Mouse (Mus musculus) hindbrain, embryonic 12.5 days (tissue): Measurements from ENCODE around the gene Dtx1. TPM values are rescaled to one million over a fixed set of nuclear protein-coding genes. Genes with fewer than 3 reads are reported as not detected.

Source experiments
- ATAC-seq: fragments of 200-750 bp; cut with Nextera tagmentation; 2 replicates; pipeline ENCODE4 v1.8.0; 2017; ENCODE audit warnings: moderate TSS enrichment; ENCODE audit not compliant: low FRiP score
- H3K27ac ChIP-seq: fragments of 300-500 bp; sonication (generic); 2 replicates; pipeline ENCODE4 v1.5.1; 2016; ENCODE audit warnings: mild to moderate bottlenecking
- H3K27me3 ChIP-seq: fragments of 300-500 bp; sonication (generic); 2 replicates; pipeline ENCODE4 v1.6.1; 2016; ENCODE audit warnings: mild to moderate bottlenecking
- H3K36me3 ChIP-seq: fragments of 300-500 bp; sonication (generic); 2 replicates; pipeline ENCODE4 v1.6.1; 2016; ENCODE audit warnings: mild to moderate bottlenecking
- H3K4me1 ChIP-seq: fragments of 300-500 bp; sonication (generic); 2 replicates; pipeline ENCODE4 v1.6.1; 2016
- H3K4me2 ChIP-seq: fragments of 300-500 bp; sonication (generic); replicated peaks from 2 replicates; pipeline ENCODE4 v1.6.1; 2016; ENCODE audit warnings: mild to moderate bottlenecking
- H3K4me3 ChIP-seq: fragments of 300-500 bp; sonication (generic); 2 replicates; pipeline ENCODE4 v1.5.1; 2016; ENCODE audit warnings: mild to moderate bottlenecking
- H3K9ac ChIP-seq: fragments of 300-500 bp; sonication (generic); 2 replicates; pipeline ENCODE4 v1.6.1; 2016; ENCODE audit warnings: mild to moderate bottlenecking, moderate library complexity
- H3K9me3 ChIP-seq: fragments of 300-500 bp; sonication (generic); replicated peaks from 2 replicates; pipeline ENCODE4 v1.6.1; 2016; ENCODE audit warnings: mild to moderate bottlenecking
- WGBS: fragments of 180-500 bp; shearing (Covaris S2); methylation state at CpG from one replicate; pipeline ENCODE4 v1.1.7; 2016; 5-methylcytosine and 5-hydroxymethylcytosine counted together
- polyA plus RNA-seq: library from polyadenylated mRNA; unstranded; fragments of >200 nt; fragmentation: Nextera tagmentation; extraction: Ambion mirVana; gene quantifications from 2 replicates; pipeline ENCODE4 v1.2.1, GENCODE M21; 2016

The Dtx1 gene
- polyA plus RNA-seq, 1 experiment from 2014 or later: 23.0 TPM

DNA sequence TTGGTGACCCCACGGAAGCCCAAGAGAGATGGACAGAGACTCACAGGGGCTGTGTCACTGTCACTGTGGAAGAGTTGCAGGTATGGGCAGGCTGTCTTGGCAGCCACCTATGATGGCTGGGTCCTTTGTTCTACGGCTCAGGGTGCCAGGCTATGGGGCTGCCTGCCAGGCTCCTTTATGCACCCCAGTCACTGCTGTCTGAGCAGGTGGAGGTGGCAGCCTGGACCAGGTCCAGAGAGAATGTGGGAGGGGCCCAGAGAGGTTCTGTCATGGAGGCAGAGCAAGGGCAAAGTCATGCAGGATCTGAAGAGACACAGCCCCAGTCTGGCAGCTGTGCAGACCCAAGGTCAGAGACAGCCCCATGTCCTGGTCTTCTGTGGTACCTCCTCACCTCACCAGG lies 8.8 kb downstream of the Dtx1 start:
- ATAC-seq: no peak
- 90% methylated on average over 2 of the region's 2 CpGs for WGBS
- no peaks in the 10 kb centered on the region for H3K36me3 ChIP-seq
- peaks cover 50% of the 10 kb centered on the region for H3K27me3 ChIP-seq
- no peak overlapping the region for H3K4me3 ChIP-seq
- peaks cover 50% of the 10 kb centered on the region for H3K4me1 ChIP-seq
- H3K9ac ChIP-seq: no peak overlapping the region
- H3K27ac ChIP-seq: no peak overlapping the region
- H3K4me2 ChIP-seq: no peak overlapping the region
- no peaks in the 10 kb centered on the region for H3K9me3 ChIP-seq

DNA sequence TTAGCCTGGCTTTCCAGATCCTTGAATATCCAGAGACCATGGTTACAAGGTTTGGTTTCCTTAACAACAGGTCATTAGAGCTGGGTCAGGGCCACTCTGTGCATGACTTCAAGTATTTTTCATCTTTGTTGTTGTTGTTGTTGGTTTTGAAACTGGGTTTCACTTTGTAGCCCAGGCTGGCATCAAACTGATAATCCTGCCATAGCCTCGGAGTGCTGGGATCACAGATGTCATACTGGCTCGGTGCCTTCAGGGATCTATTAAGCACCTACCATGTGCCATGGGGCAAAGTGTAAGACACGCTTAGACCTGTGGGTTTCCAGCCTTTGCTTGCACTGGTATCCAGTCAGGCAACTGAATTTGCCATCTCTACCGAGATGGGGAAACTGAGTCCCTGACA lies 9.3 kb downstream of the Dtx1 start:
- Histone ChIP-seq H3K36me3 (no peaks in the 10 kb centered on the region), H3K9ac (no peak overlapping the region), H3K27me3 (peaks cover 51% of the 10 kb centered on the region), H3K9me3 (no peaks in the 10 kb centered on the region), H3K4me2 (no peak overlapping the region), H3K4me1 (peaks cover 50% of the 10 kb centered on the region), H3K27ac (no peak overlapping the region), H3K4me3 (no peak overlapping the region)
- no peak for ATAC-seq
- WGBS: 82% methylated on average over 4 of the region's 4 CpGs

DNA sequence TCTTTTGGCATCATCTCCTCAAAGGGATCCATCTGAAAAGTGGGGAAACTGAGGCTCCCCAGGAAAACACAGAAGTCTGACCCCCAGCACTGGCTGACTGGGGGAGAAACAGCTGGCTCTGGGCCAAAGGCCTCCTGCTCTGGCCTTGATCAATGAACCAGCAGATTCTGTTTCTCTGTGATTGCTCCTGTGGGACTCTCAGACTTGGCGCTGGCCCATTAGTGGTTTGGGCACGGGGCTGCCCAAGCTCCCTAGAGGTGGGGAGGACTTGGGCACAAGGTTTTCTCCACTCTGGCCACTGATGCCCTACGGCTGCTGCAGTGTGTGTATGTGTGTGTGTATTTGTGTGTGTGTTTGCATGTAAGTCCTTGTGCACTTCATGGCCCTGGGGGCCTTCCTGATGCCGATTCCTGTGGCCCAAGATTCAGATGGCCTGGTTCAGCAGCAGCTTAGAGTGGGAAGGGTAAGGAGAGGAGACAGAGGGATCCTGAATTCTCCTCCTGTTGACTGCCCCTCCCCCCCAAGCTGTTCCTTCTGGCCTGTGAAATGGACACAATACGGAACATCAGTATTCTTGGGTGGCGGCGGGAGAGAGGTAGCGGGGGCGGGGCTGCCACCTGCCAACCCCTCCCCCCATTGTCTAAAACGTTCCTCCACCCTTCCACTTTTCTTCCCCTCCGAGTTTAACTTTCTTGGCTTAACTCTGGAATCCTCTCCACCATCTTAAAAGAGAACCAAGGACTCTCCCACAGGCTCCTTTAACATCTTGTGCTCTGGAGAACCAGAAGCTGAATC lies 10.5 kb downstream of the Dtx1 start:
- H3K27ac ChIP-seq: no peak overlapping the region
- peaks cover 46% of the 10 kb centered on the region for H3K4me1 ChIP-seq
- no peaks in the 10 kb centered on the region for H3K9me3 ChIP-seq
- H3K4me2 ChIP-seq: no peak overlapping the region
- H3K27me3 ChIP-seq: peaks cover 60% of the 10 kb centered on the region
- no peak for ATAC-seq
- H3K9ac ChIP-seq: no peak overlapping the region
- no peak overlapping the region for H3K4me3 ChIP-seq
- 50% methylated on average over 11 of the region's 11 CpGs for WGBS
- H3K36me3 ChIP-seq: no peaks in the 10 kb centered on the region

DNA sequence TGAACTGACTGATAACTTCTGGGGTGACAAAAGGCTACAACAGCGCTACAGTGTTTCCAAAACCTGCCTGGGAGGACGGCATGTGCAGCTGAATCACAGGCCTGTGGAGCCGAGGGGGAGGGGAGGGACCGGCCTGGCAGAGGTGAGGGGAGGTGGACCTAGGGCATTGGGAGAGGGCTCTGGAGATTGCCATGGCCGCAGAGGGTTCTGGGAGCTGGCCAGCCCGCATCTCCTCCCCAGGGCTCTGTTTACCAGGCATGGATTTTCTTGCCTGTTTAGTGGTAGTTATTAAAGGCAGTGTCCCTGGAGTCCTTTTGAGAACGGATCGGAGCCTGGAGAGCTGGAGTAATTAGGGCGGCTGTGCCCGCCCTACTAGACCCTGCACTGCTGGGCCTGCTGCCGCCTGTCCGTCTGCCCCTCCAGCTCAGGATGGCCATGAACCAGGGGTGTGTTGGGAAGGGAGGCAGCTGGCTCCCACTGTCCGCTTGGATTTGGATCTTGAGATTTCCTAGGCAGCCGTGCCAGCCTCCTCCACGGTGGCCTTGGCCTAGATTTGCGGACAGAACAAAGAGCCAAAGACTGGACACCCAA lies 12.8 kb downstream of the Dtx1 start:
- no peaks in the 10 kb centered on the region for H3K9me3 ChIP-seq
- H3K36me3 ChIP-seq: peaks cover 4% of the 10 kb centered on the region; the same call in 1 of the 2 replicates
- H3K27me3 ChIP-seq: peaks cover 66% of the 10 kb centered on the region
- H3K4me2 ChIP-seq: no peak overlapping the region
- ATAC-seq: no peak
- 0 out of 2 replicates have a peak overlapping the region, but pooled peaks have one; percentile 5 for H3K9ac ChIP-seq
- H3K4me3 ChIP-seq: no peak overlapping the region
- peaks cover 49% of the 10 kb centered on the region for H3K4me1 ChIP-seq
- peak overlapping the region; percentile 25 for H3K27ac ChIP-seq
- WGBS: 40% methylated on average over 16 of the region's 16 CpGs

DNA sequence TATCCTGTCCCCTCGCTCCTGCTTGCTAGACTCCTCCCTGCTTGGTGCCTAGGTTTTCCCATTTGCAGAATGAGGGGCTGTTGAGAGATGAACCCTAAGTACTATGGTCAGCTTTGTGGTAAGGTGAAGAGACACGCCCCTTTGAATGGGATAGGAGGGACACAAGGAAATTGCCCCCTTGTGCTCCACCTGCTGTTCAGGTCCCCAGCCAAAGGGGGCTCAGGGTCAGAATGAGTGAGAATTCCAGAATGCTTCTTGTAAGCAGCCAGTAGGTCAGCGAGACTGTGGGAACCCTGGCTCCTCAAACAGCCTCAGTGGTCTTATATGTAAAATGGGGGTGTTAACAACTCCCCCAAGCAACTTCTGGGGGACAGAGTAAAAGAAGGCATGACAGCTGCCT lies 13.5 kb downstream of the Dtx1 start:
- H3K9me3 ChIP-seq: no peaks in the 10 kb centered on the region
- H3K4me1 ChIP-seq: peaks cover 49% of the 10 kb centered on the region
- 0 out of 2 replicates have a peak overlapping the region, but pooled peaks have one; percentile 5 for H3K9ac ChIP-seq
- no peak for ATAC-seq
- H3K4me3 ChIP-seq: no peak overlapping the region
- peaks cover 67% of the 10 kb centered on the region for H3K27me3 ChIP-seq
- no peak overlapping the region for H3K27ac ChIP-seq
- H3K4me2 ChIP-seq: no peak overlapping the region
- WGBS: 66% methylated on average over 3 of the region's 3 CpGs
- H3K36me3 ChIP-seq: peaks cover 9% of the 10 kb centered on the region; the same call in 1 of the 2 replicates

DNA sequence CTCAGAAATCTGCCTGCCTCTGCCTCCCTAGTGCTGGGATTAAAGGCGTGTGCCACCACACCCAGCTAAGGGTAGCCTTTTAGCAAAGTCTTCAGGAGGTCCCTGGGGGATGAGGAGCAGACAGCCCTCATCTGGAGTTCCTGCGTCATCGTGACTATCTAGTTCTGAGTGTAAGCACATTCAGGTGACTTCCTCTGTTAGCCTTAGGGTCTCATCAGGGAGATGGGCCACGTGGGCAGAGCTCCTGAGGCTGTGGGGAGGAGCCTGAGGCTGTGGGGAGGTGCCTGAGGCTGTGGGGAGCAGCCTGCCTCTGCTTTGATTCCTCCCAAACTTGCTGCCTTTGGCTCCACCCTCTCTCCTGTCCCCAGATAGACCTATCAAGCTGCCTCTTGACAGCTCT lies 14.9 kb downstream of the Dtx1 start:
- Histone ChIP-seq H3K9ac (no peak overlapping the region), H3K9me3 (no peaks in the 10 kb centered on the region), H3K27me3 (peaks cover 75% of the 10 kb centered on the region), H3K4me2 (no peak overlapping the region), H3K4me3 (no peak overlapping the region), H3K36me3 (peaks cover 9% of the 10 kb centered on the region; the same call in 1 of the 2 replicates), H3K27ac (no peak overlapping the region), H3K4me1 (peaks cover 49% of the 10 kb centered on the region)
- ATAC-seq: no peak
- 55% methylated on average over 4 of the region's 4 CpGs for WGBS

DNA sequence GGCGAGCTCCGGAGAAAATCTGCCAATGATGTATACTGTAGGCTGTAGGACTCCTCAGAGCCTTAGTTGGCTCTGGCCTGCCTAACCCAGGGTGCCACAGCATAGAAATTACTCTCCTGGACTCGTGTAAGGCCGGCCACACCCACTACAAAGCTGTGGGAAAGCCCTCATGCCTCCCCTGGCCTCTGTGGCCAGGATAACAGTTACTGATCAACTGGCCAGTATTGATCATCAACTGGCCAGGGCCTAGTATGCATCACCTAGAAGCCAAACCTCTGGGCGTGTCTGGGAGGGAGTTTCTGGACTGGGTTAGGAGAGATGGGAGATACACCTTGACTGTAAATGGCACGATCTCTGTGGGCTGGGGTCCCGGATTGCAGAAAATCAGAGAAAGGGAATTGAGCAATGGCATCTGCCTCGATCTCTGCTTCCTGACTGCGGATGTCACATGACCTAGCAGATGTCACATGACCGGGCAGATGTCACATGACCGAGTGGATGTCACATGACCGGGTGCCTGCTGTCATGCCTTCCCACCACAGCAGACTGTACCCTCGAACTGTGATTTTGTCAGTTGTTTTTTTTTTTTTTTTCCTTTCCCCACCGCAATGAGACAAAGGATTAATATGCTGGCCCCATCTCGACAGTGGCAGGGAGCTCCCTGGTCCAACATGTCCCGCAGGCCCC lies 15.5 kb downstream of the Dtx1 start:
- peaks cover 9% of the 10 kb centered on the region; the same call in 1 of the 2 replicates for H3K36me3 ChIP-seq
- no peak overlapping the region for H3K27ac ChIP-seq
- peaks cover 78% of the 10 kb centered on the region for H3K27me3 ChIP-seq
- H3K9me3 ChIP-seq: no peaks in the 10 kb centered on the region
- no peak overlapping the region for H3K9ac ChIP-seq
- no peak overlapping the region for H3K4me2 ChIP-seq
- peaks cover 48% of the 10 kb centered on the region for H3K4me1 ChIP-seq
- ATAC-seq: no peak
- 75% methylated on average over 16 of the region's 16 CpGs for WGBS
- no peak overlapping the region for H3K4me3 ChIP-seq

DNA sequence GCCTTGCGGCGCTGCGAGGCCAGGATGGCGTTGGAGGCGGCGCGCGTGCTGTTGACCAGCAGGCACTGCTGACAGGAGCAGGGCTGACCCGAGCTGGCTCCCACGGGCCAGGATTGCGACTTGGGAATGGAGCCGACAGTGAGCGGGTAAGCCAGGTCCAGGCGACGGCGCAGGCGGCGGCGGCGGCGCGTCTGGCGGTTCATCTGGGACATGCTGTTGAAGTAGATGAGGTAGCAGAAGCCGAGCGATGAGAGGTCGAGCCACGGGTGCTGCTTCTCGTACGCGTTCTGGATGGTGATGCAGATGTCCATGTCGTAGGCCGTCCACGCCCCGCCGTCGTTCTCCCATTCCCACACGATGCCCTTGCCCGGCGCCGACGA lies 17.0 kb downstream of the Dtx1 start:
- peaks cover 42% of the 10 kb centered on the region for H3K4me1 ChIP-seq
- peak overlapping the region; percentile 32 for H3K4me2 ChIP-seq
- no peak for ATAC-seq
- no peaks in the 10 kb centered on the region for H3K9me3 ChIP-seq
- peaks cover 75% of the 10 kb centered on the region for H3K27me3 ChIP-seq
- peaks cover 9% of the 10 kb centered on the region for H3K36me3 ChIP-seq
- whole genome bisulfite sequencing: 2% methylated on average over 37 of the region's 41 CpGs
- peak overlapping the region; percentile 16 for H3K4me3 ChIP-seq
- H3K27ac ChIP-seq: no peak overlapping the region
- H3K9ac ChIP-seq: peak overlapping the region; percentile 1; the same call in 1 of the 2 replicates

DNA sequence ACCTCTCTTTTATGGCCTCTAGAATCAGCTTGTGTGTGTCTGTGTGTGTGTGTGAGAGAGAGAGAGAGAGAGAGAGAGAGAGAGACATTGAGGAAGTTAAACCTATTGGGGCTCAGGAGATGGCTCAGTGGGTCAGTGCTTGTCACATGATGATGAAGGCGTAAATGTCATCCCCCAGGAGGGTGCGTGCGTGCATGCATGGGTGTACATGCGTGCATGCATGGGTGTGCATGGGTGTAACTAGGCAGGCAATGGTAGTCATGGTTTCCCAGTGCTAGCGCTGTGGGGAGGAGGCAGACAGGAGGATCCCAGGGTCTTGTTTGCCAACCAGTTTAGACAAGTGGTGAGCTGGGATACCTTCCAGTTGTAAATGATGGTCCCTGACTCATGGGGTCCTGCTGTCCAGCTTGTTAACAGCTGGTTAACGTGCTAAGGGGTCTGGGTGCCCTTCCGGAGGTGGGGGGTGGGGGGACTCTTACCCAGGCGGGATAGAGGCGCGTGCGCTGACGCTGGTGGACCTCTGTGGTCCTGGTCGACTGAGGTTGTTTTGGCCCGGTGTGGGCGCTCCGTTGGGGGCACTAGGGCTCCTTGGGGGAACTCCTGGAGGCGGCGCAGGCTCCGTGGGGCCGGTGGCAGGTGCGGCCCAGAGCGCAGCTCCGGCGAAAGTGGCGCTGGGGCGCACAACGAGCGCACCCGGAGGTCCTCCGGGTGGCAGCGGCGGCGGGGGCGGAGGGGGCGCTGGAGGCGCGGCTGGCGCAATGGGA lies 17.6 kb downstream of the Dtx1 start:
- Histone ChIP-seq H3K9me3 (no peaks in the 10 kb centered on the region), H3K4me1 (peaks cover 37% of the 10 kb centered on the region), H3K36me3 (peaks cover 9% of the 10 kb centered on the region), H3K9ac (peak overlapping the region; percentile 1; the same call in 1 of the 2 replicates), H3K4me2 (peak overlapping the region; percentile 32), H3K4me3 (peak overlapping the region; percentile 16), H3K27me3 (peaks cover 72% of the 10 kb centered on the region), H3K27ac (no peak overlapping the region)
- WGBS: 11% methylated on average over 37 of the region's 38 CpGs
- no peak for ATAC-seq

DNA sequence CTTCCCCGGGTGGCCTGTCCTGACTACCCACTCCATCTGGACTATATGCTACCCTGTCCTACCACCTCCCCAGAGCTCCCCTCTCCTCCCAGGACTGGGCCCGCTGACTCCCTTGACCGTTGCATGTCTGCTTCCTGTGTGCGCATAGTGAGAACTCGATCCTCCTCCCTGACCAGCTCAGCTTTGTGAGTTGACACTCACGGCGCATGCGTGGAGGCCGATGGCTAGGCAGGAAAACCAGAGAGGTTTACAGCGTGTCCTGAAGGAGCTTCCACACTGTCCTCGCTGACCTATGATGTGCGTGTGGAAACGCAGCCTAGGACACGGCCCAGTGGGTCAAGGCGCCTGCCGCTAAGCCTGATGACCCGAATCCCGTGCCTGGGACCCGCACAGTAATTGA lies 19.7 kb downstream of the Dtx1 start:
- no peak for ATAC-seq
- Histone ChIP-seq H3K9me3 (no peaks in the 10 kb centered on the region), H3K36me3 (peaks cover 9% of the 10 kb centered on the region), H3K4me2 (no peak overlapping the region), H3K4me3 (no peak overlapping the region), H3K4me1 (peaks cover 22% of the 10 kb centered on the region), H3K27me3 (peaks cover 72% of the 10 kb centered on the region), H3K9ac (no peak overlapping the region), H3K27ac (no peak overlapping the region)
- 75% methylated on average over 19 of the region's 19 CpGs for WGBS

DNA sequence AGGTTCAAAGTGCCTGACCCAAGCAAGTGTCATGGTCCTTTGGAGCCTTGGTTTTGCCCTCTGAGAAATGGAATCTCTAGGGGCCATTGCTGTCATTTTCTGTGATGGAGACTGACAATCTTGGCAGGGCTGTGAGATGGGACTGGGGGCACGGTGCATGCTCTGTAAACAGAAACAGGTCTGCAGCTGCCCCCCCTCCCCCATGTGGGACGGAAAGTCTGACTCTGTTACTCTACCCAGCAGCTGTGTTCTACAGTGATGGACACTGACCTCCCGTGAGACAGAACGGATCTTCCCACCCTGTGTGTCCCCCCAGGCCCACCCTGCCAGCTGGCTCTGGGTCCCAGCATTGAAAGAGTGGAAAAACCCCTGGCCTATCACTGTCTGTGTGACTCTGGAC lies 21.3 kb downstream of the Dtx1 start:
- H3K4me2 ChIP-seq: no peak overlapping the region
- peaks cover 70% of the 10 kb centered on the region for H3K27me3 ChIP-seq
- no peak overlapping the region for H3K4me3 ChIP-seq
- H3K36me3 ChIP-seq: peaks cover 9% of the 10 kb centered on the region
- H3K4me1 ChIP-seq: peaks cover 16% of the 10 kb centered on the region
- no peaks in the 10 kb centered on the region for H3K9me3 ChIP-seq
- no peak overlapping the region for H3K27ac ChIP-seq
- WGBS: 53% methylated on average over 4 of the region's 4 CpGs
- ATAC-seq: no peak
- no peak overlapping the region for H3K9ac ChIP-seq

DNA sequence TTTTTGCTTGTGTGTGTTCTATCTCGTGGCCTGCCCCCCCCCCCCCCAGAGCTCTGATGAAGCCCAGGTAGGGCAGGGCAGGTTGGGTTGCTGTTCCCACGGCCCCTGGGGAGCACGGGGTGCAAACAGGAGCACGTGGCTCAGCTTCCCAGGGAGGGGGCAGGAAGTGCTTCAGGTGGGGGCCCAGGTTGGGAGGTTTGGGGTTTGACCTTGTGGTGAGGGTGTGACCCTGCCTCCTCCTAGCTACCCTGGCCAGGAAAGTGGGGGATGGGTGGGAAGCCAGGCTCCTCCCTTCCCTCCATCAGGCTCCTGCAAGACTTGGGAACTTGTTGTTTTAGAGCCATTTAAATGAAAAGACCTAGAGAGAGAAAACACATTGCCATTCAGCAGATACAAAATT lies 23.3 kb downstream of the Dtx1 start:
- H3K27me3 ChIP-seq: peaks cover 69% of the 10 kb centered on the region

More for the DNA sequence above, 23.3 kb downstream of the Dtx1 start:
- Histone ChIP-seq H3K36me3 (peaks cover under 1% of the 10 kb centered on the region; the same call in 1 of the 2 replicates), H3K4me2 (no peak overlapping the region), H3K9ac (no peak overlapping the region), H3K9me3 (no peaks in the 10 kb centered on the region), H3K27ac (no peak overlapping the region), H3K4me3 (no peak overlapping the region), H3K4me1 (0 out of 2 replicates have a peak, but pooled peaks cover 3% of the 10 kb centered on the region)
- WGBS: 31% methylated on average over 3 of the region's 4 CpGs
- no peak for ATAC-seq
